Mouse (Mus musculus) monocyte, adult 2 months (primary cell): Measurements from ENCODE around the gene Golga7b.
A peak's percentile ranks its signal among the peaks of the same experiment; 100 is the strongest.

Experiments
- DNase-seq, 2 experiments: peaks; one replicate each; pipeline ENCODE4 v3.0.0; 2022; ENCODE audit warnings: low spot score in 2 of 2, low read depth in 1 of 2

Golga7b gene

GRCm38 (mm10) chr19:42249976-42250914, 2.9 kb downstream of the Golga7b start:
- DNase-seq = no peak

GRCm38 (mm10) chr19:42255438-42255783, 8.0 kb downstream of the Golga7b start:
- no peak for DNase-seq

- DNase-seq = no peak
Measured at GRCm38 (mm10) chr19:42255784-42256610, 8.6 kb downstream of the Golga7b start.

- no peak for DNase-seq
Measured at GRCm38 (mm10) chr19:42256611-42257240, 9.4 kb downstream of the Golga7b start.

GRCm38 (mm10) chr19:42257241-42257635, 9.9 kb downstream of the Golga7b start:
- DNase-seq = no peak

GRCm38 (mm10) chr19:42258031-42258430, 10.7 kb downstream of the Golga7b start:
- DNase-seq = no peak

GRCm38 (mm10) chr19:42258596-42258995, 11.2 kb downstream of the Golga7b start:
- no peak for DNase-seq

GRCm38 (mm10) chr19:42260486-42260885, 13.1 kb downstream of the Golga7b start:
- DNase-seq = no peak

GRCm38 (mm10) chr19:42263524-42263923, 16.1 kb downstream of the Golga7b start:
- DNase-seq = no peak

- no peak for DNase-seq
Measured at GRCm38 (mm10) chr19:42268337-42268736, 21.0 kb downstream of the Golga7b start.

- DNase-seq = no peak
Measured at GRCm38 (mm10) chr19:42270119-42270518, 22.7 kb downstream of the Golga7b start.

GRCm38 (mm10) chr19:42271182-42271581, 23.8 kb downstream of the Golga7b start:
- DNase-seq = no peak

- DNase-seq = peak in 1 of 2 experiments; percentile 33
Measured at GRCm38 (mm10) chr19:42272003-42272963, 24.9 kb downstream of the Golga7b start.

- DNase-seq = no peak
Measured at GRCm38 (mm10) chr19:42277288-42277687, 29.9 kb downstream of the Golga7b start.

GRCm38 (mm10) chr19:42278461-42278860, 31.1 kb downstream of the Golga7b start:
- no peak for DNase-seq

- DNase-seq = no peak
Measured at GRCm38 (mm10) chr19:42279611-42280010, 32.2 kb downstream of the Golga7b start.

- DNase-seq = no peak
Measured at GRCm38 (mm10) chr19:42284178-42284577, 36.8 kb downstream of the Golga7b start.

GRCm38 (mm10) chr19:42288361-42288760, 41.0 kb downstream of the Golga7b start:
- no peak for DNase-seq

- DNase-seq = no peak
Measured at GRCm38 (mm10) chr19:42290954-42291661, 43.7 kb downstream of the Golga7b start.

- DNase-seq = no peak
Measured at GRCm38 (mm10) chr19:42292106-42292505, 44.7 kb downstream of the Golga7b start.
